Mouse (Mus musculus) spleen, adult 18-20 months (tissue): Measurements from ENCODE around the gene Gm11562.

Experiments
- DNase-seq, 2 experiments: peaks; one replicate each; pipeline ENCODE4 v3.0.0; 2022; ENCODE audit warnings: mixed read lengths in 2 of 2

The Gm11562 gene

DNA sequence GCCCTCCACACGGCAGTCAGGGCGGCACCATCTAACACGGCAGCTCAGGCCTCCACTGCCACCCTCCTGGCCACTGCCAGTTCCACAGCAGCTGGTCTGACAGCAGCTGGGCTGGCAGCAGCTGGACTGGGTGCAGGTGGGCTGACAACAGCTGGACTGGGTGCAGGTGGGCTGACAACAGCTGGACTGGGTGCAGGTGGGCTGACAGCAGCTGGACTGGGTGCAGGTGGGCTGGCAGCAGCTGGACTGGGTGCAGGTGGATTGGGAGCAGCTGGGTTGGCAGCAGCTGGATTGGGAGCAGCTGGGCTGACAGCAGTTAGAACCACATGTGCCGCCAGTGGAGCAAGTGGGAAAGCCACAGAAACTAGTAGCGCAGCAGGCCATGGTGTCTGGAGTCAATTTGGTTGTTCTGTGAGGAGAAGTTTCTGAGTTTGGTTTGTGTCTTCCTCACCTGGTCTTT is 37.0 kb downstream of the Gm11562 start, which contains the start of gene Krtap1-4:
Gene Krtap1-4, minus strand, starts transcription at position 410 of the 460 bp plus-strand sequence.
- no peak for DNase-seq

DNA sequence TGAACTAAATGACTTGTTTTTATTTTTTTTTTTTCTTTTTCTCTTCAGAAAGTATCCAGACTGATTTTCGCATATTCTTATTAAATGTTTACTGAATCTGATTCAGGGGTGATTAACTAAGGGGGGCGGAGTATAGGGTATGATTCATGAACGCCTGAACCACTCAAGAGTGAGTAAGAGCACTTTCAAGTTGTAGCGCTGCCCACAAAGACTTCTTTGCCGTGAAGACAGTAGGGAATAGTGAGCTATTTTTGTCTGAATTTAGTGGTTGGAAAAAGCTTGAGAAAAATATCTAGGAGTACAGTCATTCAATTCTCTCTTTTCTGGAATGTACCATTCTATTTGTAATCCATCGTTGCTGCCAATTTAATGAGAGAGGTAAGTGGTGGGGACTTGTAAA is 38.7 kb downstream of the Gm11562 start:
- no peak for DNase-seq

DNA sequence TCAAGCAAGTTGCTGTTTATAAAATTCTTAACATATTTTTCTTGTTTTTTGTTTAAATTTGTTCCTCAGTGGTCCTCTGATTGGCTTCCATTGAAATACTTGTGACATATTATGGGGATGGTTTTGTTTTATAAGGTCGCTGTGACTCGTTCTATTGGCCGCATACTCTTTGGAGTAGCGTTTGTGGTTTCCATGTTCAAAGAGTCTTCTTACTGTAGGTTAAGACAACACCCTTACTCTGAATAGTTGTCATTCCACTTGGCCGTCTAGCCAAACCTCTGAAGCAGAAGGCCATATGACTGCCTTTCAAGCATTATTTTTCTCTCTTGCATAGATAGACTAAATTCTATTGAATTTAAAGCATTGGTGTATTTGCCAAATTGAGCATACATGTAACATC is 39.2 kb downstream of the Gm11562 start:
- no peak for DNase-seq

DNA sequence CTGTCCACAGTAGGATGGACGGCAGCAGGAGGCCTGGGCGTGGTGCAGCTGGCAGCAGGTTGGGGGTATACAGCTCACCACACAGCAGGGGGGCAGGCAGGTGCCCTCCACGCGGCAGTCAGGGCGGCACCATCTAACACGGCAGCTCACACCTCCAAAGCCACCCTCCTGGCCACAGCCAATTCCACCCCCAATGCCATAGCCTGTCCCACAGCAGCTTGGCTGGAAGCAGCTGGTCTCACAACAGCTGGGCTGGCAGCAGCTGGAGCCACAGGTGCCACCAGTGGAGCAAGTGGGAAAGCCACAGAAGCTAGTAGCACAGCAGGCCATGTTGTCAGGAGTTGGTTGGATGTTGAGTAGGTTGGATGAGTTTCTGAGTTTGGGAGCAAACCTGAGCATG is 39.6 kb downstream of the Gm11562 start, which contains the start of gene Krtap1-5:
Gene Krtap1-5, minus strand, starts transcription at position 381 of the 400 bp plus-strand sequence.
- no peak for DNase-seq

DNA sequence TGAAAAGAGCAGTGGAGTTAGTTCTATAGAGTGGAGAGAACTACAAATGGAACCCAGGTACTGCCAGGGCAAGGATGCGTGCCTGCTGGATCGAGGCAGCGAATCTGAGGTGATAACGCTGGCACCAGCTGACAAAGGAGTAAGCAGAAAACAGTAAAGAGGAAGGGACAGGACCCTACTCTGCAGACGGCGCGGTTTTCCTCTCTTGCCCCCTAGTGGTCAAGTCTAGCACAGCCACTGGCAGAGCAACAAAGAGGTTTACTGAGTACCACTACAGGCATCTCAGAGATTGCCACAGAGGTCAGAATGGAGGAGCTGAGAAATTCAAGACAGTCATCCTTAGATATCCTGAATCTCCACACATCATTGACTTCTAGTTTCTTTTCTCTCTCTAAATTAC is 46.1 kb downstream of the Gm11562 start:
- peak; percentile 14 to 51 for DNase-seq

DNA sequence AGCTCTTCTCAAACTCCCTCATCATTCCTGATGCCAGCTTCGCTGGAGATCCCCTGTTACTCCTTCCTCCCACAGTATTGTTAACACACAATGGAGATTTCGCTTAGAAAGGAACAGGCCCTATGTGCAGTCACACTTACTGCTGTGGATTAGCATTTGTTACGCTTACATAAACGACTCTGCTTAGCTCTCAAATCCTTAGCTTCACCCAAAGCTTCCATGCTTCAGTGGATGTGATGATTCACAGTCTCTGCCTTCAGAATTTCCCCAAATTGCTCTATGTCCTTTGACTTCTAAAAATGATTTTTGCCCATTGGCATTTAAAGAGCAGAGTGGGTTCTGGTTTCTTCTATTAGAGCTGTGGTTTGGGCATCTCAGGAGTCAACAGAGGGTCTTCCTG is 47.1 kb downstream of the Gm11562 start:
- no peak for DNase-seq
